Mouse (Mus musculus) lung, adult 2 months (tissue): ENCODE data around the gene Senp3. TPM values are rescaled to one million over a fixed set of nuclear protein-coding genes. Genes with fewer than 3 reads are reported as not detected.

Experiments
- DNase-seq: peaks from one replicate; pipeline ENCODE4 v3.0.0; 2022
- H3K4me1 ChIP-seq: fragments of 200-500 bp; 2 replicates; pipeline ENCODE4 v1.6.1; 2011; ENCODE audit warnings: low read length; ENCODE audit not compliant: control insufficient read depth, insufficient read depth
- H3K4me3 ChIP-seq: fragments of 200-500 bp; replicated peaks from 2 replicates; pipeline ENCODE3; 2011; ENCODE audit warnings: low read depth, mild to moderate bottlenecking, control low read depth, low read length; ENCODE audit errors: extremely low read depth
- CTCF ChIP-seq: fragments of 200-500 bp; IDR thresholded peaks from 2 replicates; pipeline ENCODE4 v1.5.1; 2011; ENCODE audit warnings: mild to moderate bottlenecking, low read length, control low read depth; ENCODE audit not compliant: insufficient read depth
- POLR2A ChIP-seq: fragments of 200-500 bp; IDR thresholded peaks from 2 replicates; pipeline ENCODE4 v1.6.1; 2011; ENCODE audit warnings: low read depth, mild to moderate bottlenecking, control low read depth, low read length, borderline replicate concordance; ENCODE audit errors: extremely low read depth
- WGBS: fragments of 180-500 bp; shearing (Covaris S2); methylation state at CpG from one replicate; pipeline ENCODE4 v1.1.7; 2018; 5-methylcytosine and 5-hydroxymethylcytosine counted together
- polyA plus RNA-seq: library from polyadenylated mRNA; depleted of rRNA; stranded (reverse); fragments of >200 nt; gene quantifications from 2 replicates; pipeline ENCODE4 v1.2.3, GENCODE M21; 2012

Senp3 gene
- polyA plus RNA-seq, 1 experiment = 55.0 TPM

DNA sequence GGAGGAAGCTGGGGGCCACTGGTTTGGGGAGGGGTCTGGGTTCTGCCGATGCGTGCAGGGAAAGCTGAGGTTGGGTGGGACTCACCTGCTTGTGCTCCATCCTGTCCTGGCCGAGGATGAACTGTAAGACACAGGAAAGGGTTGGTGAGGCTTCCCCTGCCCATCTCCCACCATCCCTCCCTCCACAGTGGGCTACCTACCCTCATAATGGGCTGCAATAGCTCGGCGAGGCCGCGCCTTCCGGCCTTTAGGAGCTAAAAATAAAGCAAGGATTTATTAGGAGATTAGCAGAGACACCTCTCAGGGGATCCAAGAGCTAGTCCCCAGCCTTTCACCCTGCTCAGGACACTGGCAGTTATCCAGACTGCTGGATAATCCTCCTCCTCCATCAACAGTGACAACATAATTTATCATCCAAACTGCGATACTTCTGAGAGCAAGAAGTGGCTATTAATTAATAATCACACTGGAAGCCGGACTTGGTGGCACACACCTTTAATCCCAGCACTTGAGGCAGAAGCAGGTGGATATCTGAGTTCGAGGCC lies 11.6 kb upstream of the Senp3 start:
- Histone ChIP-seq H3K4me1 (peaks cover 6% of the 10 kb centered on the region; the same call in 1 of the 2 replicates), H3K4me3 (no peak overlapping the region)
- DNase-seq = no peak
- 59% methylated on average over 11 of the region's 11 CpGs for WGBS
- TF ChIP-seq CTCF (no peak), POLR2A (no peak)

DNA sequence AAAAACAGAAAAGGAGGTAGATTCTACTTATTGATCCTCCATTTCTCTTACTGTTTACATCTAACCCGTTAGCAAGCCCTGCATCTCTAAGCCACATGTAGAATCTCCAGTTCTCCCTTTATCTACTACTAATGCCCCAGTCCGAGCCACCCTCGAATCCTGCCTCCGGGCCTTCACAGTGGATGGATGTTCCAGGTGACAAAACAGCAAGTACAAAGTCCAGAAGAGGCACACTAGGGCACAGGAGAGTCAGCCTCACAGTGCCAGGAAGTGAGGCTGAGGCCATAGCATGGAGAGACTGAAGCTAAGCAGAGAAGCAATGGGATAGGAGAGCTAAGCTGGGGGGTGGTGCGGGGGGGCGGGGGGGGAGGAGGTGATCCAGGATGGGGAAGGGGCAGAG lies 11.0 kb upstream of the Senp3 start:
- Histone ChIP-seq H3K4me3 (no peak overlapping the region), H3K4me1 (peaks cover 6% of the 10 kb centered on the region; the same call in 1 of the 2 replicates)
- TF ChIP-seq CTCF = no peak
- TF ChIP-seq POLR2A = no peak
- no peak for DNase-seq
- 87% methylated on average over 6 of the region's 6 CpGs for WGBS

DNA sequence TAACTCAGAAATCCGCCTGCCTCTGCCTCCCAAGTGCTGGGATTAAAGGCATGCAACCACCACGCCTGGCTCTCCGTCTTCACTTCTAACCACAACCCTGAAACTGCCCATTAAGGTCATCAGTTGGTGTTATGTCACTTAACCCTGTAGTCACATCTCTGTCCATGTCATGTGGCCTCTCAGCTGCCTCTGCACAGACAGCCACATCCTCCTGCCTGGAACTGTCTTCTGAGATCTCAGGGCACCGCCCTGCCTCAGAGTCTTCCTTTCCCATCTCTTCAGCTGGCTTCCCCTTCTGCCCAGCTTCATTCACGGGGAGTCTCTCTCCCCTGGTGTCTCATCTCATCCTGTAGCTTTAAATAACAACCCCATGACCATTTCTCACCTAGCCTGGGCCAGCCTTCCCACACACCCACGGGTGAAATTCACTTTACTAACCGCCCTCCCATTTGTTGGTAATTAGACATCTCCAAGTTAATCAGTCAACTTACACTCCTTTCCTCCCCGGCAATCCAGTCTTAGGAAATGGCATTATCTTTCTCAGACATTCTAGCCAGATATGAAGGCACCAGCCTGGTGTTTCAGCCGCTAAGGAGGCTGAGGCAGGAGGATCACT lies 10.4 kb upstream of the Senp3 start:
- WGBS = 73% methylated on average over 9 of the region's 9 CpGs
- TF ChIP-seq CTCF (no peak), POLR2A (no peak)
- Histone ChIP-seq H3K4me1 (peaks cover 6% of the 10 kb centered on the region; the same call in 1 of the 2 replicates), H3K4me3 (no peak overlapping the region)
- no peak for DNase-seq

- peaks cover 23% of the 10 kb centered on the region for H3K4me1 ChIP-seq
- TF ChIP-seq POLR2A (no peak), CTCF (no peak)
- no peak overlapping the region for H3K4me3 ChIP-seq
- 90% methylated on average over 1 of the region's 1 CpGs for WGBS
- no peak for DNase-seq
These were observed 8.0 kb upstream of the Senp3 start for GRCm38 (mm10) chr11:69689891-69690290.

DNA sequence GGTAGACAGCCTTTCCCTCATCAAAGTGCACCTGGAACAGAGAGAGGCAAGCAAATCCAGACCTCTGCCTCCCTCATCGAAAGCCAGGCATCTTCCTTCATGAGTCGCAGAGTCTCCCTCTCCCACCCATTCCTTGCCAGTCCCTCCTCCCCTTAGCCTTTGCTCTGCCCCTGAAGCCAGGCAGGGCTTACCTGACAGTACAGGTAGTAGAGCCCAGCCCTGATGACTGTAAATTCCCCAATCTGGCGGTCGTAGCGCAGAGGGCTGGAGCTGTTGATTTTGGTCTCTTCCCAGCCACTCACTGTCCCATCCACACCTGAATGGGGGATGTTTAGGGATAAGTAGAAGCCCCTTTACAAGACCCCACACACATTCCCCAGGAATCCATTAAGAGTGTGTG lies 5.2 kb upstream of the Senp3 start:
- no peak for TF ChIP-seq CTCF
- no peak for TF ChIP-seq POLR2A
- no peak overlapping the region for H3K4me3 ChIP-seq
- 56% methylated on average over 5 of the region's 5 CpGs for WGBS

GRCm38 (mm10) chr11:69686377-69686776 lies 4.5 kb upstream of the Senp3 start:
- peak; percentile 80 for DNase-seq
- H3K4me3 ChIP-seq = no peak overlapping the region
- TF ChIP-seq POLR2A (peak; percentile 37; the same call in 1 of the 2 replicates), CTCF (no peak)
- peaks cover 29% of the 10 kb centered on the region for H3K4me1 ChIP-seq
- 8% methylated on average over 4 of the region's 4 CpGs for WGBS

More for the DNA sequence above, 5.2 kb upstream of the Senp3 start:
- DNase-seq = no peak
- peaks cover 29% of the 10 kb centered on the region for H3K4me1 ChIP-seq

GRCm38 (mm10) chr11:69685526-69686148 lies 3.8 kb upstream of the Senp3 start, which contains the start of gene Tnfsf13:
Gene Tnfsf13 (minus strand): TSS chr11:69685784.
- DNase-seq = peak; percentile 82
- WGBS = 14% methylated on average over 10 of the region's 10 CpGs
- TF ChIP-seq CTCF = no peak
- peak; percentile 96; the same call in 1 of the 2 replicates for TF ChIP-seq POLR2A
- Histone ChIP-seq H3K4me1 (peaks cover 29% of the 10 kb centered on the region), H3K4me3 (peak within 1 kb of the TSS; percentile 60)

DNA sequence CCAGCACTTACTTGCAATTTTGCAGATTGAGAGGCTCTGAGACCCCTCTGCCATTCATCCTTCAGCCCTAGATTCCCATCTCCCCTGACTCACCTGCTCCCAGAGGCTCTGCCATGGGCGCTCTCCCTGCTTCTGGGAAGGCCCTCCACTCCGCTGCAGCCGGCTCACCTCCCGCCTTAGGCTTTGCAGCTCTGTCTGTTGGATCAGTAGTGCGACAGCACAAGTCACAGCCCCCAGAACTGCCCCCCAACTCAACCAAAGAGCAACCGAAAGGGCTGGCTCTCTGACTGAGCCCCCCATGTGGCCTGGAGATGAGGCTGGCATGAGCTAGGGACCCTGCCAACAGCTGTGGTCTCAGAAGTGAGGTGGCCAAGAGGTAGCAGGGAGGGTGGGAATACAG lies 3.1 kb upstream of the Senp3 start:
- TF ChIP-seq CTCF (no peak), POLR2A (no peak)
- no peak for DNase-seq
- peaks cover 28% of the 10 kb centered on the region for H3K4me1 ChIP-seq
- 71% methylated on average over 6 of the region's 6 CpGs for WGBS
- peak overlapping the region; percentile 31 for H3K4me3 ChIP-seq

DNA sequence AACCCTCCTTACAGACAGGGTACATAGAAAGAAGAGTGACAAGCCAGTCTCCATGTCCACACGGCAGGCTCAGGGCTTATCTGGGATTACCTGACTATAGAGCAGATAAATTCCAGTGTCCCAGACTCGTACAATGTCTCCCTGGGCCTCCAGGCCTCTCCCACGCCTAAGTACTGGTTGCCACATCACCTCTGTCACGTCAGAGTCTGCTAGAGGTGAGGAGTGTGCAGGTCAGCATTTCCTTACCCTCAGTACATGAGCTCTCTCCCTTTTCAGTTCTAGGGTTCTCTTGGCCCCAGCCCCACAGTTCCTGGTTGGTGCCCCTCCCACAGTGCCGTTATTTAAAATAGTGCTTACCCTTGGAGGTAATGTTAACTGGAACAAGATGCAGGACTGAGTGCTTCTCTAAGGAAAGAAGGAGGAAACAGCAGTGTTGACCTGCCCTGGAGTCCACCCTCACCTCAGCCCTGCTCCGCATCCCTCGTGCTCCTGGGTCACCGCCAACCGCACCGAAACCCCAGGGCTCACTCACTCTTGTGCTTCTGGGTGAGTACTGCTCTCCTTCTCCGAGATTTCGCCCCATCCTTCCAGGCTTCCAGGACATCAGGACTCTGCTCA lies 2.4 kb upstream of the Senp3 start:
- Histone ChIP-seq H3K4me3 (peak overlapping the region; percentile 48), H3K4me1 (peaks cover 26% of the 10 kb centered on the region)
- WGBS = 68% methylated on average over 12 of the region's 12 CpGs
- no peak; the same call in 1 of the 2 replicates for TF ChIP-seq POLR2A
- no peak for TF ChIP-seq CTCF
- peak; percentile 58 for DNase-seq
